Mouse (Mus musculus) forebrain, embryonic 16.5 days (tissue): ENCODE data around the gene Sypl. TPM values are rescaled to one million over a fixed set of nuclear protein-coding genes. Genes with fewer than 3 reads are reported as not detected.

Experiments
- ATAC-seq: fragments of 200-750 bp; cut with Nextera tagmentation; 2 replicates; pipeline ENCODE4 v1.8.0; 2017; ENCODE audit warnings: mild to moderate bottlenecking, moderate library complexity
- H3K27ac ChIP-seq: fragments of 300-500 bp; sonication (generic); 2 replicates; pipeline ENCODE4 v1.5.1; 2014; ENCODE audit warnings: low read length, control low read depth
- H3K27me3 ChIP-seq: fragments of 300-500 bp; sonication (generic); replicated peaks from 2 replicates; pipeline ENCODE4 v1.6.1; 2014; ENCODE audit warnings: low read length; ENCODE audit not compliant: control insufficient read depth, insufficient read depth
- H3K36me3 ChIP-seq: fragments of 300-500 bp; sonication (generic); 2 replicates; pipeline ENCODE4 v1.6.1; 2014; ENCODE audit not compliant: control insufficient read depth, insufficient read depth
- H3K4me1 ChIP-seq: fragments of 300-500 bp; sonication (generic); replicated peaks from 2 replicates; pipeline ENCODE4 v1.6.1; 2014; ENCODE audit warnings: low read length; ENCODE audit not compliant: control insufficient read depth, insufficient read depth
- H3K4me2 ChIP-seq: fragments of 300-500 bp; sonication (generic); 2 replicates; pipeline ENCODE4 v1.6.1; 2014; ENCODE audit warnings: mild to moderate bottlenecking, low read length, control low read depth
- H3K4me3 ChIP-seq: fragments of 300-500 bp; sonication (generic); replicated peaks from 2 replicates; pipeline ENCODE4 v1.5.1; 2014; ENCODE audit warnings: mild to moderate bottlenecking, low read length, control low read depth
- H3K9ac ChIP-seq: fragments of 300-500 bp; sonication (generic); replicated peaks from 2 replicates; pipeline ENCODE4 v1.6.1; 2014; ENCODE audit warnings: low read depth, low read length, control low read depth
- H3K9me3 ChIP-seq: fragments of 300-500 bp; sonication (generic); 2 replicates; pipeline ENCODE4 v1.6.1; 2016; ENCODE audit warnings: low read length; ENCODE audit not compliant: control insufficient read depth
- WGBS: fragments of 180-500 bp; shearing (Covaris S2); extraction: QIAGEN DNeasy Blood & Tissue Kit; methylation state at CpG from one replicate; pipeline ENCODE4 v1.1.7; 2014; 5-methylcytosine and 5-hydroxymethylcytosine counted together
- polyA plus RNA-seq: library from polyadenylated mRNA; unstranded; fragments of >200 nt; fragmentation: Nextera tagmentation; extraction: Ambion mirVana; gene quantifications from 2 replicates; pipeline ENCODE4 v1.2.1, GENCODE M21; 2015

Sypl gene
- polyA plus RNA-seq, 1 experiment from 2014 or later, result 37.8 TPM

DNA sequence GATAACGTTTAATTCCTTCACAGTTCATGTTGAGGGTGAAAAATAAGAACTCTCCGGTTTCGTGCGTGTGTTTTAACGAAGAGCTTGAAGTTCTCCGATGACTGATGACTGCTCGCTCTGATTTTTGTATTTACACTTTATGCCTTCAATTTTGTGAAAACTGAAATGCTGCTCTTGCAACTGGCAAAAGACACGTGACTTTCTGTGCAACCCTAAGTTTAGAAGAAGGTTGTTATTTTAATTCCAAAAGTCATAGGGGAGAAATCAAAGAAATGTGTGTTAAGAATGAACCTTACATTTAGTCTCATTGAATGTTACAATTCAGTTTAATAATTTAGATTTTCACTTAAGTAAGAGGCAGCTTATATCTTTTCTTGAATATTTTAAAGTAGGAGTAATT, 1.3 kb downstream of the Sypl start:
- 4% methylated on average over 8 of the region's 8 CpGs for WGBS
- Histone ChIP-seq H3K36me3 (no peaks in the 10 kb centered on the region), H3K4me3 (peak overlapping the region; percentile 83), H3K27me3 (no peaks in the 10 kb centered on the region), H3K9ac (no peak overlapping the region), H3K9me3 (no peaks in the 10 kb centered on the region), H3K4me1 (peaks cover 9% of the 10 kb centered on the region), H3K4me2 (peak overlapping the region; percentile 71), H3K27ac (no peak overlapping the region)
- ATAC-seq, result no peak

DNA sequence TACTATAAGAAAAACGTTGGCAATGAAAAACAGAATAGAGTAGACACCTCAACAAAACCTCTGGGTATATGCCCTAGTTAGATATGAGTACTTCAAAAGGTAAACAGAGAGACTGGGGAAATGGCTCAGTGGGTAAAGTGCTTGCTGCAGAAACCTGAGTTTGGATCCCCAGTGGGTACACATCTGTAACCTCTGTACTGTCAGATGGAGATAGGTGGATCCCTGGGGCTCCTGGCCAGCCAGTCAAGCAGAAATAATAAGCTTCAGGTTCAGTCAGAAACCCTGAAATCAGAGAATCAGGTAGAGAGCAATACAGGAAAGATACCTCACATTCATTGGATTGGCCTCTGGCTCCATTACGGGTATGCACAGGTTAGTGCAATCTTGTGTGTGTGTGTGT, 3.5 kb downstream of the Sypl start:
- Histone ChIP-seq H3K9me3 (no peaks in the 10 kb centered on the region), H3K27ac (no peak overlapping the region), H3K36me3 (no peaks in the 10 kb centered on the region), H3K4me3 (no peak overlapping the region), H3K4me1 (peaks cover 15% of the 10 kb centered on the region), H3K27me3 (no peaks in the 10 kb centered on the region), H3K9ac (no peak overlapping the region), H3K4me2 (no peak overlapping the region)
- WGBS, result 77% methylated on average over 2 of the region's 2 CpGs
- ATAC-seq, result no peak

DNA sequence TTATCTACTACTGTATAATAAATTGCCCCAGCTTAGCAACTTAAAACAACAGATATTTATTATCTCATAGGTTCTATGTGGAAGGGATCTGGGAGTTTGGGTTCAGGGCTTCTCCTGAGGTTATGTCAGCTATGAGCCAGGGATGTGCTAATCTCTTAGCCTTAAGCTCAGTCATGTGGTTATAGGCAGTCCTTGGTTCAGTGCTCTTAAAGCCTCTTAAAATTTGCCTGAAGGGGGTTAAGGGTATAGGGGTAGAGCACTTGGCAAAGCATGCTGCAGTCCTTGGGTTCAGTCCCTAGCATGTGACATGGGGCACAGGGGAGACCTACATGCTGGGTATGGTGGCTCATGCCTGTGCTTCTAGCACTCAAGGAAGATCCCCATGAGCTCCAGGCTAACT, 8.4 kb downstream of the Sypl start:
- no peaks in the 10 kb centered on the region for H3K9me3 ChIP-seq
- no peak for ATAC-seq
- H3K9ac ChIP-seq, result no peak overlapping the region
- H3K4me1 ChIP-seq, result peaks cover 7% of the 10 kb centered on the region; the same call in 1 of the 2 replicates
- no peak overlapping the region for H3K4me2 ChIP-seq
- H3K27me3 ChIP-seq, result no peaks in the 10 kb centered on the region
- H3K27ac ChIP-seq, result no peak overlapping the region
- no peak overlapping the region for H3K4me3 ChIP-seq
- H3K36me3 ChIP-seq, result no peaks in the 10 kb centered on the region

DNA sequence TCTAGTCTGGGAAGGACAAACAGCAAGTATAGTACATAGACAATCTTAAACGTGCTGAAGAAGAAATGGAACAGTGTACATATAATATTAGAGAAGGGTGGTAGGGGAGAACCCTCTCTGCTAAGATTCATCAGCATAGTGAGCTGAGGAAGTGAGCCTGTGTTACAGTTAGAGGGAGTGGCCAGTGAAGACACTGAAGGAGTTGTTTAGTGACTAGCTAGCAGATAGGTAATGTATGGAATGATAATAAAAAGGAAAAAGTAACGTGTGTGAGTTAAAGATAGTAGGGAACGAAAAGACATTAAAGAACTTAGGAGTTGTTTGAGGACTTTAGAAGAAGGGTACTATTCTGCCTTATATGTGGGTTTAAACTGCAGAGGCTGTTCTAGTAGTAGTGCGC, 10.2 kb downstream of the Sypl start:
- 0 out of 2 replicates have a peak, but pooled peaks cover 2% of the 10 kb centered on the region for H3K36me3 ChIP-seq
- peaks cover 7% of the 10 kb centered on the region; the same call in 1 of the 2 replicates for H3K4me1 ChIP-seq
- H3K4me3 ChIP-seq, result no peak overlapping the region
- ATAC-seq, result no peak
- H3K4me2 ChIP-seq, result no peak overlapping the region
- H3K27ac ChIP-seq, result no peak overlapping the region
- H3K27me3 ChIP-seq, result no peaks in the 10 kb centered on the region
- 94% methylated on average over 4 of the region's 4 CpGs for WGBS
- H3K9me3 ChIP-seq, result no peaks in the 10 kb centered on the region
- H3K9ac ChIP-seq, result no peak overlapping the region

DNA sequence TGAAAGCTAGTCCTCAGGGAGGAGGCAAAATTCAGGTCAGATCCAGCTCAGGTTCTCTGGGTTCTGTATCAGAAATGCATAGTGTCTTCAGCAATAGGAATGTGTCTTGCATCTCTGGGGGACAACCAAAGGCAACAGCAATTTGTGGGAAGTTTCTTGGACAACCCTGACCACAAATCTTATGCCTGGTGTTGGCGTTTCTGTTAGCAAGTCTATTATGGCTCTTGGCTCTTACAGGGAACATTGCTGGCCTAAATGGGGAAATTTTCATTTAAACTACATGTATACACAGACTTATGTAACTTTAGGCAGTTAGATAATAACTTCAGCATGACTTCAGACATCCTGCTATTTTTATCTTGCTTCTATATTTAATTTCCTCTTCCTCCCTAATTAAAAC, 18.6 kb downstream of the Sypl start:
- Histone ChIP-seq H3K27ac (no peak overlapping the region), H3K4me3 (no peak overlapping the region), H3K9me3 (no peaks in the 10 kb centered on the region), H3K4me1 (no peaks in the 10 kb centered on the region), H3K27me3 (no peaks in the 10 kb centered on the region), H3K9ac (no peak overlapping the region), H3K4me2 (no peak overlapping the region), H3K36me3 (peaks cover 2% of the 10 kb centered on the region)
- 90% methylated on average over 1 of the region's 1 CpGs for WGBS
- ATAC-seq, result no peak

DNA sequence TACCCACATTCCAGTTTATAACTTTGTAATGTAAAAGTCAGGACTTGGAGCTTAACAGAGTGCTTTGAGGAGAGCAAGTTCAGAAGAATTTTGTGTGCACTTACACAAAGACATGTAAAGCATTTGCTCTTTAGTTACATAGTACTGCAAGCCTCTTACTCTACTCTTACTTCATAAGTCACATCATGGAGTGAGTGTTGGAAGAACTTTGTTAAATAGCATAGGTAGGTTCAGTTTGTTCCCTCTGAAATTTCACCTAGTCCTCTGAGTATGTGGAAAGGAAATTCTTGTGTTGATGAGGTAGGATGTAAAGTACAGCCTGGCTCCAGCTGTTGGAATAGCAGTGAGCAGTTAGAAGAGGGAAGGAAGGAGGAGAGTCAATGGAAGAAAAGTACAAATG, 21.2 kb downstream of the Sypl start:
- ATAC-seq, result no peak
- H3K27ac ChIP-seq, result no peak overlapping the region
- no peak overlapping the region for H3K4me2 ChIP-seq
- H3K27me3 ChIP-seq, result no peaks in the 10 kb centered on the region
- no peaks in the 10 kb centered on the region; the same call in none of the 2 replicates for H3K36me3 ChIP-seq
- H3K4me3 ChIP-seq, result no peak overlapping the region
- no peaks in the 10 kb centered on the region for H3K4me1 ChIP-seq
- no peaks in the 10 kb centered on the region for H3K9me3 ChIP-seq
- no peak overlapping the region for H3K9ac ChIP-seq

DNA sequence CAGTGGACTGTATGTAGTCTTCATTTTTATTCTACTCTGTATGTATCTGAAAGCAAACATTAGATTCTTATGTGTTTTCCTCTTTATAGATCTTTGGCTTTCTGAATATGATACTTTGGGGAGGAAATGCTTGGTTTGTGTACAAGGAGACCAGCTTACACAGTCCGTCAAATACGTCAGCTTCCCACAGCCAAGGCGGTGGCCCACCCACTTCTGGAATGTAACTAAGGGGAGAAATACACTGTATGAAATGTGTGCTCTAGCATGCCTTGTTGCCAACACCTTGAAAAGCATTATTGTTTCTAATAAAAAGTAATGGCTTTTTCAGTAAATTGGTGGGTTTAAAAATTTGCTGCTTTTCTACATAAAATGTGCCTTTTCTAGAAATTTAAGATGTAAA, 21.8 kb downstream of the Sypl start:
- H3K4me3 ChIP-seq, result no peak overlapping the region
- H3K4me2 ChIP-seq, result no peak overlapping the region
- no peaks in the 10 kb centered on the region; the same call in none of the 2 replicates for H3K36me3 ChIP-seq
- no peak overlapping the region for H3K27ac ChIP-seq
- no peaks in the 10 kb centered on the region for H3K9me3 ChIP-seq
- 83% methylated on average over 3 of the region's 3 CpGs for WGBS
- H3K4me1 ChIP-seq, result no peaks in the 10 kb centered on the region
- no peak for ATAC-seq
- H3K27me3 ChIP-seq, result no peaks in the 10 kb centered on the region
- H3K9ac ChIP-seq, result no peak overlapping the region

DNA sequence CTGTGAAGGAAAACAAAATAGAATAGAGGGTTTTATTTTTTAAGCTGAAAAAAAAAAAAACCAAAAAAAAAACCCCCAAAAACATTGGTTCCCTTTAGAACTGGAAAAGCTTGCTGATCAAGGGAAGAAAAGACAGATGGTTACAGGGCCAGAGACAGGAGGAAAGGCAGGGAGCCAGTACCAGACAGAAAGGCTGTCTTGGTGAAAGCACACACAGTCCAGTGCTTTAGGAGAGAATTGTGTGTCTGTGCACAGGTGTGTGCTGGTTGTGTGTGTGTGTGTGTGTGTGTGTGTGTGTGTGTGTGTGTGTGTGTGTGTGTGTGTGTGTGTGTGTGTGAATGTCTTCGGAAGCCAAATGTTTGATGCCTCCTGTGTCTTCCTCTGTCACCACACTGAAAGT, 28.9 kb downstream of the Sypl start:
- H3K27me3 ChIP-seq, result no peaks in the 10 kb centered on the region
- no peaks in the 10 kb centered on the region for H3K36me3 ChIP-seq
- no peak overlapping the region for H3K4me2 ChIP-seq
- no peak overlapping the region for H3K9ac ChIP-seq
- 70% methylated on average over 1 of the region's 1 CpGs for WGBS
- no peaks in the 10 kb centered on the region for H3K4me1 ChIP-seq
- no peaks in the 10 kb centered on the region for H3K9me3 ChIP-seq
- peak; percentile 74 for ATAC-seq
- H3K4me3 ChIP-seq, result no peak overlapping the region
- peak overlapping the region; percentile 52 for H3K27ac ChIP-seq

DNA sequence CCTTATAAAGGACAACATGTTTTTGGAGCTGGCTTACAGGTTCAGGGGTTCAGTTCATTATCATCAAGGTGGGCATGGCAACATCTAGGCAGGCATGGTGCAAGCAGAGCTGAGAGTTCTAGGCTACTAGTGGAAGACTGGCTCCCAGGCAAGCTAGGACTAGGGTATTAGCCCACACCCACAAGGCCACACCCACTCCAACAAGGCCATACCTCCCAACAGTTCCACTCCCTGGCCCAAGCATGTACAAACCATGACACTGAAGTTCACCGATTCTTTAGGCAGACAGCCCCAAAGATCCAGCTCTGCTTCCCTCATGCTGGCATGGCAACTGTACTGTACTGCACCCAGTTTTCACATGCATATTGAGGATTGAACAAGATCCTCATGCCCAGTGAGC, 29.4 kb downstream of the Sypl start:
- Histone ChIP-seq H3K9ac (no peak overlapping the region), H3K4me1 (no peaks in the 10 kb centered on the region), H3K27me3 (no peaks in the 10 kb centered on the region), H3K36me3 (no peaks in the 10 kb centered on the region), H3K4me3 (no peak overlapping the region), H3K27ac (peak overlapping the region; percentile 52), H3K9me3 (no peaks in the 10 kb centered on the region), H3K4me2 (no peak overlapping the region)
- ATAC-seq, result peak; percentile 61
- 100% methylated on average over 1 of the region's 1 CpGs for WGBS

DNA sequence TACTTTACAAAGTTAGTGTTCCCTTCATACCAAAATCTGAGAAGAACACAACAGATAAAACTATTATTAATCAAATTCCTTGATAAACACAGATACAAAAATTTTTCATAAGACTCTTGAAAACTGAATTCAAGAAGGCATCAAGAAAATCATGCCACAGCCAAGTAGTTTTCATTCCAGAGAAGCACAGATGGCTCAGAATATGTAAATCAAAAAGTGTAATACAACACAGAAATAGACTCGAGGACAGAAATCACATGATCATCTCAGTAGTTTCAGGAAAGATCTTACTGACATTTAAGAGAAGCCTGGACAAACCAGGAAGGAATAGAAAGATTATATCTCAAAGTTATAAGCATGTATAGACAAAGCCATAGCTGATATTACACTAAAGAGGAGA, 32.6 kb downstream of the Sypl start:
- H3K9ac ChIP-seq, result no peak overlapping the region
- H3K36me3 ChIP-seq, result no peaks in the 10 kb centered on the region
- H3K4me1 ChIP-seq, result no peaks in the 10 kb centered on the region
- no peak overlapping the region for H3K4me3 ChIP-seq
- ATAC-seq, result no peak
- H3K9me3 ChIP-seq, result no peaks in the 10 kb centered on the region
- no peaks in the 10 kb centered on the region for H3K27me3 ChIP-seq
- H3K27ac ChIP-seq, result no peak overlapping the region
- H3K4me2 ChIP-seq, result no peak overlapping the region
- WGBS, result 30% methylated on average over 1 of the region's 1 CpGs
